Mouse (Mus musculus) adrenal gland (tissue): Measurements from ENCODE around the gene Tmem218.

Experiments
- intact Hi-C: fragments of 180-260 bp; cut with DNase I; formaldehyde crosslinking; loops from one replicate; pipeline ENCODE4 v1.15.1; 2025

Tmem218 gene

DNA sequence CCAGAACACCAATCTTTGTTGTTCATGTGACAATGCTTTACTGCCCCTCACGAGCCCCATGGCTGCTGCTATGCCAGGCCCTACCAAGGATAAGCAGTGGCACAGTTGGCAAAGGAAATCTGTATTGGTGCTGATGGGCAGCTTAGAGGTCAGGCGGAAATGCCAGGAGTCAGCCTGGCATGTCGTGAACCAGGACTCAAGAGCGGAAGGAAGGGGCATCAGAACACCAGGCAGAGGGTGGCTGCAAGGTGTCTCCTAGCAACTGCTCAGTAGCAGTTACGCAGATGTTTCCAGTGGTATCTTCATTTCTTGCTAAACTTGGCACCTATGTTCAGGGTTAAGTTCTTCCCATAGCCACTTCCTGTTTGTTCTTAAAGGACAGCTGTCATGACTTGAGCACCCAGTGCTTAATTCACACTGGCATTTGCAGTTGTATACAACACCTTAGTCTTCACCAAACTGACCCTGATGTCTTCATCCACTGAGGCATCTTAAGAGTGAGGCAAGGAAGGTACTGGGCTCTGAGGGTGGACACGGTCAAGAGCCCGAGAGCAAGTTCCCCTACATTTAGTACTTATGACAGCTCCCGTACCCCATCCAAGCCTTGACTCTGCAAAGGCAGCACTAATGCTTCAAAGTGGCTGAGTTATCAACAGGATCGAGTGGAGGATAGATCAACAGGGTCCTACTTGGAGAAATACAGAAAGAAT, 22.6 kb downstream of the Tmem218 start:
- intact Hi-C loops = loop anchor here (2.0 kb wide), 1 partner anchor 54 kb away; no protein-coding TSS in a partner anchor

DNA sequence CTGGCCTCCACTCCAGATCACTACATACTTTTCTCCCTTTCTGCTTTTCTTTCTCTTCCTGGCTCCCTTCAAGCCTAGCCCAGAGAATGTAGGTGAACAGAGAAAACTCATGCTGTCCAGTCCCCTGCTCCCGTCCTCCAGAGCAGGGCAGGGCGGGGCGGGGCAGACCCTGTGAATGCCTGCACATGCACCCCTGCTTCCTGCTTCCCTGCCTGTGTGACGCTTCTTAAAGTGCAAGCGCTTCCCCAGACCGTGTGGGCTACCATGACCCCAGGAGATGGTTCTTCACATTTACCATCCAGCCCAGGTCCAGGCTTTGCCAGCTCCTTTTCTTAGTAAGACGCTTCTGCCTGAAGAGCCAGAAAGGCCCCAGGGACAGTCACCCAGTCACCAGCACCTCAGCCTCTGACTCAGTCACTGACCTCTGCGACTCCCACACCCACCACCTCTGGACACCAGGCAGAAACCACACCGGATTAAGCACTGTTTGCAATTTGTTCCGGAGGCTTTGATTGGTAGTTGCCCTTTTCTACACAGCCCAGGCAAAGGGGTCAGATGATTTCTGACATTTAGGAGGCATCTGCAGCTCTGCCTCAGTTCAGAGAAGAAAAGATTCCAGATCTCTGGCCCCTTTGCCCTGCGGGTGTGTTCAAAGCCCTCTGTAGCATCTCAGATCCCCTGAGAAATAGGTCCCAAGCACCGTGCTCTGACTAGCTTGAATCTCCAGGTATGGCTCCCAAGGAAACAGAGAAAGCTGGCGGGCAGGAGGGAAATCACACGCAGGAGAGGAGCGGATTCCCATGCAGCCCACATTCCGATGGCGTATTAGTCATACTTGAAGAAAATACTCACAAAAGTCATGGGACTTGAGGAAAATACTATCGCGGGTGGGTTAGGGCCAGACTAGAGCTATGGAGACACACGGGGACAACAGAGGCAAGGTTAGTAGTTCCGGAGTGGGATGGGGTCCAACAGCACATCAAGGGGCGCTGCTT, 24.5 kb downstream of the Tmem218 start:
- intact Hi-C loops = no loop called here

DNA sequence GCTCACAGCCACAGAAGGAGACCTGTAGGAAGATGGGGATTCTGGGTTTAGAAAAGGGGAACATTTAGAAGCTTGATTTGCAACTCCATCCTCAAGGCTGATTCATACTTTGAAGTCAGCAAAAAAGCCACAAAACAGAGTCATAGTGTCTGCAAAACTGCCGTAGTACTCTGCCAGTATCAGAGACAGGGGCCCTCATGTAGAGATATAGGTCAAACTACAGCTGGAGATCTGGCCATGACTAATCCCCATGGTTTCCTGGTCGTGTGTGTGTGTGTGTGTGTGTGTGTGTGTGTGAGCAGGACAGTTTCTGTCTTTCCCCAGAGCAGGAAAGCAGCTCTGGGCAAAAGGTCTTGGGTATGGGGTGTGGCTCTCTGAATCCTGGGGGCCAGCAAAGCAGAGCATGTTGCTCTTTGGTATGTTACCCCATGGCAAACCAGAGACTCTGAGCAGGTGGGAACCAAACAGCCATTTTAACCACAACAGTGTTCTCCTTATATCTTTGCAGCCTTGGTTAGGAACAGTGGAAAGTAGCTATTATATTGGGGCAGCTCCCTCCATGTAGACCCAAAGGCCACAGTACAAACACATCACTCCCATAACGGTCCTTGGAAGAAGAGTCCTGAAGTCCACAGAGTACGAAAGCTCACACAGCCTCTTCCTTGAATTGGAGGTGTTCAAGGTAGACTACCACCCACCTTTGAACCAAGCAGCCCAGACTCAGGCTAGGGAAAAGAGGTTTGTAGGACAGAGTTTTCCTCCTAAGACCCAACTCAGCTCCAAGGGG, 28.1 kb downstream of the Tmem218 start:
- intact Hi-C loops = no loop called here

DNA sequence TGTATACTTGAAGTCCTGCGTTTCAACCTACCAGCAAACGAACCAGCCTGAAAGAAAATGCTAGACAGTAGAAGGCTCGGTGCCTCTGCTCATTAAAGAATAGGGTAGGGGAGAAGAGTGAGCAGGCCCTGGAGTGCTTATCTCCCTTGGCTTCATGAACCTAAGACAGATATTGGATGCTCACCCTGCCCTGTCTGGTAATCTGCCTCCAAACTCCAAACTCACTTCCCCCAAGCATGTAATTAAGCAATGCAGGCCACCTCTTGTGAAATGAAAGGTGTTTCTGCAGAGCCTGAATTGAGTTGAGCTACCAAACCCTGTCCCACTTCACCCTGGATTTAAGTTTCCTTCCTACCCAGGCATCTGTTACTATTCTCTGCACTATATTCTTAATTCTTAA, 34.7 kb downstream of the Tmem218 start:
- intact Hi-C loops = no loop called here

DNA sequence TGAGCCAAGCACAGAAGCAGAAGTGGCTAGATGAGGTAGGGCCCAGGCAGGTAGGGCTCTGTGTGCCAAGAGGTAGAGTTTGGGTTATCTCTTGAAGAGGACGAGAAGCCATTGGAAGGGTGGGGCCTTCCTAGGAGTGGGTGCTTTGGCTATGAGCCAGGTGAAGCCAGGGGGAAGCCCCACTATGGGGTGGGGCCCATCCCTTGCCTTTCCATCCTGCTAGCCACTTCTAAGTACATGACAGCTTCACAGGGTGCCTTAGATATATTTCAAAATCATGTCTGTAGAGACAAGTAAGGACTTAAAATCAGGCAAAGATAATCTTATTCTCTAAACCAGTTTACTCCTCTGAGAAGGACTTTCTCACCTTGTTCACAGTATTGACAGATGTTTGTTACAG, 36.6 kb downstream of the Tmem218 start:
- intact Hi-C loops = no loop called here

DNA sequence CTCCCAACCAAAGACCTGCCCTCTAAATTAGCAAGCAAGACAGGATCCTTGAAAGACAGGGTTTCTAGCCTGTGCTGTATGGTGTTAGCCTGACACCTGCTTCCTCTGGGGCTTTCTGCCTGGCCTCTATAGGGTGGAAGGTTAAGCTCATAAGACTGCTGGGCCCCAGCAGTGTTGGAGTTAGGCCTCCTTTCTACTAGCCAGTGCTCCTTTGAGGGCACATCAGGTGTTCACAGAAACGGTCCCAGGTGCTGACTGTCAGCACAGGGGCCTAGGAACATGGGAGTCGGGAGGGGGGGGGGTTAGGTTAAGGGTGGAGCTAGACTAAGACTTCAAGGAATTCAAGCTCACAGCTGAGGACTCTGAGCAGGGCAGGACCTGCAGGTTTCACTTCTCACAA, 37.4 kb downstream of the Tmem218 start:
- intact Hi-C loops = no loop called here

DNA sequence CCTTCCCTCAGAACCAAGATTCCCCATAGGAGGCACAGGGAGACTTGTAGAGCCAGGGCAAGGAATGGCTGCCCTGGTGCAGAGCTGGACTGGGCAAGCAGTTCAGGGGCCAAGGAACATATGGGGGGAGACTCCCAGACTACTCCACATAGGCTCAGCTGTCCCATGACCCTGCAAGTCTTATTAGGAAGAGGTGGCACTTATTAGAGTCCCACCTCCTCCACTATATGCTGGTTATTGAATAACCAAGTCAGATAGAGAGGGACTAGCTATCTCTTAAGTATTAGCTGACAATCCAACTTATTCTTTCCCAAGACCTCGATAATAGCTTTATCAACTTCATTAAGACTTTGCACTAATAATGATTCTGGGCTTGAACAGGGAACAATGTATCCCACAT, 37.8 kb downstream of the Tmem218 start:
- intact Hi-C loops = no loop called here

DNA sequence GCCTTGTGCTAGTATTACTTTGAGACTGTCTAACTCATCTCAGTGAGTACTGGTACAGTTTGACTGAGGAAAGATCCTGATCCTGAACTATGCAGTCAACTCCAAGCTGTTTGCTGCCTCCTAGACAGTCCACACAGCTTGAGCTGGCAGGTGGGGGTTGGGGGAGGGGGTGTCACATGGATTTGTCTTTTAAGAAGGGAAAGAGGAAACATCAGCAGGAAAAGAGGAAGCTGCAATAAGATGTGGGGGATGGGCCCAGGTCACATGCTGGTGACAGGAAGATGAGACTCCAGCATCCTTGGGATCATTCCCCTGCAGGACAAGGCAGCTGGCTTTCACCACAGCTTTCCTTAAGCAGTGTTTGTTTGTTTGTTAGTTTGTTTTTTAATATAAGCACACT, 39.4 kb downstream of the Tmem218 start:
- intact Hi-C loops = no loop called here

DNA sequence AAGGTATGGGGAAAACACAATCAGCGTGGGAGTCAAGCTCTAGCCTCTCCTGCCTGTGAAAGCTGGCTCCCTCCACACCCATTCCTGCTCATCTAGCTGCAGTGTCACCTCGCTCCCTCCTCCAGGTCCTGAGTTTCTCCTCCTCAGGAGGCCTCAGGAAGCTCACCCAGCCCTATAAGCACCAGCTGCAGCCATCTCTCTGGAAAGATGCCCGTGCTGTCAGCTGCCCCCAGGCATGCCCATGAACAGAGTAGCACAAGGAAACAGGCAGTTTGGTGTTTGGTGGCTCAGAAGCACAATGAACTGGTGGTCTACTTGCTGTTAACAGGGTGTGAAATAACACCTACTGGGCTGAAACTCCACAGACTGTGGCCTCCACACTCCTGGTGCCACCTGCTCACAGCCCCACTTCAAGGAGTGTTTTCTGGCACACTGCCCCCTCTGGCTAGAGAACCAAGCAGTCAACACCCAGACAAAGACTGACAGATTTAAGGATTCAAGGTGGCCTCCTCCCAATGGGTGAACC, 40.4 kb downstream of the Tmem218 start:
- intact Hi-C loops = no loop called here

DNA sequence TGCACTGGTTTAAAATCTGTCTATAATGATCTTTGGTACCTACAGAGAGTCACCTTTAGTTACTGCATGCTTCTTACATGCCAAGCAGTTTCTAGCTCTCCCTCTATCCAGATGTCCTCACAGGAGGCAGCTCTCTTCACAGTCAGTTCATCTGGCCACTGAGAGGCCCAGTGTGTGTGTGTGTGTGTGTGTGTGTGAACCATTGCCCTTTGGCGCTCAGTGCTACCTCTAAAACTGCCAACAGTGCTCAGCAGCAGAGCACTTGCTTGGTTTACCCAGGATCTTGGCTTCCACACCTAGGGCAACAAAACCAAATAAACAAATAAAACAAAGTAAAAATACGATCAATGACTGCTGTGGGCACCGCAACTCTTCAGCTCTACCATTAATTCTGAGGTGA, 42.0 kb downstream of the Tmem218 start:
- intact Hi-C loops = no loop called here

DNA sequence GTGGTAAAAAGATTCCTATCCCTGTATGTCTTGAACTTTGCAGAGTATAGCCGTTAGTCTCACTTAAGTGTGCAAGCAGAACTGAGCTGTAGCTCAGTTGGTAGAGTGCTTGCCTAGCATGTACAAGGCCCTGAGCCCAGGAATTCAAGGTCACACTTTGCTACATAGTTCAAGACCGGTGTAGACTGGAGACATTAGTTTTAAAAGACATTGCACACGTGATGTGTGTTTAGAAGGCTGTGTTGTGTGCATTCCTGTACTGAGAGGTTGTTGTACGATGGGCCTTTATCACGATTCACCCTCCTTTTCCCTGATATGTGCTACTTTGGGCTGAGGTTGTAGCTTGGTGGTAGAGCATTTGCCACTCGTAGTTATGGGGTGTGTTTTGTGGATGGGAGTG, 42.6 kb downstream of the Tmem218 start:
- intact Hi-C loops = no loop called here

DNA sequence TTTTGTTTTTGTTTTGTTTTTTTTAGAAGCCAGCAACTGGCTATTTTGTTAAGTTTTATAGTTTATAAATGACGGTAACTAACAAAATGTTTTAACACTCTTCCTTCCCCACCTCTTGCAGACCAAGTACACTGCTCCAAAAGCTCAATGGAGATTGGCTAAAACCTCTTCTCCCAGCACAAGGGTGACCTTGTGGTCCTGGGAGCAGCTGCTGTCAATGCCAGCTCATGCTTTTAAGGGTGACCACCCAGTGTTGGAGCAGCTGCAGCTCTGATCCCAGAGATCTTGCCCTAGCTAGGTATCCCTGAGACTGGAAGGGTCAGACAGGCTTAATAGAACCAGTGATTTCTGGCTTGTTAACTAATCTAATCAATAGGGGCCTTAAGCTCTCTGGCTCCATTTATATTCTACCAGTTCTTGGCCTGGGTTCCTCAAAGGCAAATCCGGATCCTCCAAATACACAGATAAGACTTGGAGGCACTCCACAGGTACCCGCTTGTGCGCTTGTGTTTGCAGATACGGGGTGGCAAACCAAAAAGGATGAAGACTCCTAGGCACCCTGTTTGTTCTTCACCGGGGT, 46.6 kb downstream of the Tmem218 start:
- intact Hi-C loops = loop anchor here (5.0 kb wide), 1 partner anchor 73 kb away; no protein-coding TSS in a partner anchor

DNA sequence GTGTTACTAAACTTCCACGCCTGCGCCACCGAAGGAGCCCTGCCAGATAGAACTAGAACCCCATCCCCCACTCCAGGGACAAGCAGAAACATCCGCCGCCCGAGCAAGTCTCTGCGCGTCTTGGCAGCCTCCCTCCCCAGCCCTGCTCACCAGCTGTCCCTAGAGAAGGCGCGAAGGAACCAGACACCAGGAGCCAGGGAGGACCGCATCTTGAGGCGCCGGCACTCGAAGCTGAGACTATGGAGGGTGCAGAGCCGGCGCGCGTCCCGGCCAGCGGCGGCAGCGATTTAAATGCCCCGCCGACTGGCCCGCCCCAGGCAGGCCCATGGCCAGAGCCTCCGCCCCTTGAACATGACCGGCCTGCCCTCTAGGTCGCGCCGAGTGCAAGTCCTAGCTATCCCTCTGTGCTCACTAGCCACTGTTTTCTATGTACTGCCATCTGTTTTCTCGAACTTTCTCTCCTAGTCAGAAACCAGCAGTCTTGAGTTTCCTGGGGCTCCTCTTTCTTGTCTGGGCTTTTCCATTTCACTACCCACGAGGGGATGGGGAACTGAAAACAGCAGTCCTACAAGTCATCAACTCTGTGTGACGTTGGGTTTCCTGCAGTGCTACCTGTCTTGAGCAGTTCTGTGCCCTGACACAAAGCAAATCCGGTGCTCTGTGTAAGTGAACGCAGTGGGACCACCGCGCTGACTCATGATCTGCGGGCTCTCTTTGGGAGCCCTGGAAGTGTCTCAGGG, 47.3 kb downstream of the Tmem218 start, which contains the start of gene Slc37a2:
TSS of gene Slc37a2 (minus strand) at position 590 of the 740 bp plus-strand sequence.
- intact Hi-C loops = loop anchor here (5.0 kb wide), 1 partner anchor 72 kb away; no protein-coding TSS in a partner anchor

DNA sequence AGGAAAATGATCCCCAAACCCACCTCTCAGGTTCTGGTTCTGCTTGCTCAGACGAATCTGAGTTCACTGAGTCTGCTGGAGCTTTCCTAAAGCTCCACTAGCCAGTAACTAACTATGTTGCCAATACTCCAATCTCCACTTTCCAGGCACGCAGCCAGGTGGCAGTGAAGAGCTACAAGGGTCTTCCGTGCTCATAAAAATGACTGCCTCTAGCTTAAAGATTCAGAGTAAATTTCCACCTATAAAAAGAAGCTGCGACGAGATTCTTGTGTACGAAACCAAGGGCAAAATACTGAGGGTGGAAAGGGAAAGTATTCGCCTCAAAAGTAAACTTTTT, 47.8 kb downstream of the Tmem218 start:
- intact Hi-C loops = loop anchor here (5.0 kb wide), 1 partner anchor 71 kb away; no protein-coding TSS in a partner anchor

DNA sequence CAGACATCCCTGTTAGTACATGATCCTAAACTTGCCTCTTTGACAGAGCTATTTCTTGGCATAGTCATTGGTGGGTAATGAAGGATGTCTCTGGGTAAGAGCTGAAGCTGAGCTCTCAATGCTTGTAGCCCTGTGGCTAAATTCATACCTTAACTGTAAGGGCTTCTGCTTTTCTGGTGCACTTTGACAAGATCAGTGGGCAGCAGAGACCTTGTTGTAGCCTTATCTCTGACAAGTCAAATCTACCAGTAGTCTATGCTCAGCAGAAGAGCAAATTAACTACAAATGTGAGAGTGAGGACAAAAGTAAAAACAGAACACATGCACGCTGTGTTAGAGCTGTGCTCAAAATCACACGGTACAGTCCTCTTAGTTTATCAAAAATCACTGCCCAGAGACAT, 58.6 kb downstream of the Tmem218 start:
- intact Hi-C loops = no loop called here
